Comparison of ENCODE assay signal across 1 mouse cellular context in genomic region chr7:133823751-133824150, GRCm38 (mm10).
TF ChIP-seq lines count a peak whose summit lies in the region.

No protein-coding gene starts in this region.

TF ChIP-seq in MEL, 35 proteins besides CTCF, POLR2A, EP300 and RAD21 (continued from another document):
- TF ChIP-seq USF2 (IDR thresholded peaks at IDR 0.05; ENCODE audit: borderline replicate concordance in 1 of 2, insufficient read depth in 1 of 2, low read depth in 1 of 2, low read length in 2 of 2) (no peak), USF1 (IDR thresholded peaks at IDR 0.05; ENCODE audit: low read depth, low read length) (no peak), POLR2AphosphoS5 (IDR thresholded peaks at IDR 0.05; ENCODE audit: borderline replicate concordance, low read depth, low read length) (no peak)
